Mouse (Mus musculus): ENCODE measurements around the gene Dhx8. TPM values are rescaled to one million over a fixed set of nuclear protein-coding genes. Genes with fewer than 3 reads are reported as not detected.
A peak's percentile ranks its signal among the peaks of the same experiment; 100 is the strongest.

Dhx8 gene
- polyA plus RNA-seq, 1 experiment, result 8.0 TPM

GRCm38 (mm10) chr11:101767326-101767725, 34.6 kb downstream of the Dhx8 start:
- peaks cover 54% of the 10 kb centered on the region for H3K36me3 ChIP-seq (ENCODE audit: control insufficient read depth, insufficient read depth, low read length)
- 84% methylated on average over 5 of the region's 5 CpGs for WGBS
- TF ChIP-seq CTCF (IDR thresholded peaks at IDR 0.05; ENCODE audit: extremely low read depth, insufficient read length, insufficient replicate concordance, low read depth, low read length) (no peak), POLR2A (IDR thresholded peaks at IDR 0.05; ENCODE audit: low read depth, low read length) (no peak)
- H3K27me3 ChIP-seq (ENCODE audit: control insufficient read depth, insufficient read depth, low read length), result no peaks in the 10 kb centered on the region
- no peaks in the 10 kb centered on the region for H3K4me1 ChIP-seq (ENCODE audit: control insufficient read depth, insufficient read depth, insufficient read length, low read length)
- no peak overlapping the region for H3K27ac ChIP-seq (ENCODE audit: insufficient read depth, low read depth, low read length)
- H3K4me3 ChIP-seq (ENCODE audit: low read depth, low read length), result no peak overlapping the region

- no peaks in the 10 kb centered on the region for H3K4me1 ChIP-seq (ENCODE audit: control insufficient read depth, insufficient read depth, insufficient read length, low read length)
- no peaks in the 10 kb centered on the region for H3K27me3 ChIP-seq (ENCODE audit: control insufficient read depth, insufficient read depth, low read length)
- H3K36me3 ChIP-seq (ENCODE audit: control insufficient read depth, insufficient read depth, low read length), result peaks cover 50% of the 10 kb centered on the region
- TF ChIP-seq CTCF (IDR thresholded peaks at IDR 0.05; ENCODE audit: extremely low read depth, insufficient read length, insufficient replicate concordance, low read depth, low read length) (no peak), POLR2A (IDR thresholded peaks at IDR 0.05; ENCODE audit: low read depth, low read length) (no peak)
- H3K27ac ChIP-seq (ENCODE audit: insufficient read depth, low read depth, low read length), result no peak overlapping the region
- no peak overlapping the region for H3K4me3 ChIP-seq (ENCODE audit: low read depth, low read length)
- WGBS, result 86% methylated on average over 6 of the region's 6 CpGs
Measured at GRCm38 (mm10) chr11:101768721-101769120, 36.0 kb downstream of the Dhx8 start.

- 92% methylated on average over 12 of the region's 12 CpGs for WGBS
- no peak overlapping the region for H3K27ac ChIP-seq (ENCODE audit: insufficient read depth, low read depth, low read length)
Measured at GRCm38 (mm10) chr11:101770266-101770665, 37.5 kb downstream of the Dhx8 start.

GRCm38 (mm10) chr11:101772027-101772426, 39.3 kb downstream of the Dhx8 start:
- no peak overlapping the region for H3K4me3 ChIP-seq (ENCODE audit: low read depth, low read length)
- H3K27me3 ChIP-seq (ENCODE audit: control insufficient read depth, insufficient read depth, low read length), result no peaks in the 10 kb centered on the region
- no peak overlapping the region for H3K27ac ChIP-seq (ENCODE audit: insufficient read depth, low read depth, low read length)
- H3K36me3 ChIP-seq (ENCODE audit: control insufficient read depth, insufficient read depth, low read length), result peaks cover 20% of the 10 kb centered on the region
- no peaks in the 10 kb centered on the region for H3K4me1 ChIP-seq (ENCODE audit: control insufficient read depth, insufficient read depth, insufficient read length, low read length)
- TF ChIP-seq POLR2A (IDR thresholded peaks at IDR 0.05; ENCODE audit: low read depth, low read length) (no peak), CTCF (IDR thresholded peaks at IDR 0.05; ENCODE audit: extremely low read depth, insufficient read length, insufficient replicate concordance, low read depth, low read length) (no peak)
- 18% methylated on average over 5 of the region's 5 CpGs for WGBS

More at GRCm38 (mm10) chr11:101770266-101770665, 37.5 kb downstream of the Dhx8 start:
- peaks cover 35% of the 10 kb centered on the region for H3K36me3 ChIP-seq (ENCODE audit: control insufficient read depth, insufficient read depth, low read length)
- no peaks in the 10 kb centered on the region for H3K4me1 ChIP-seq (ENCODE audit: control insufficient read depth, insufficient read depth, insufficient read length, low read length)
- H3K4me3 ChIP-seq (ENCODE audit: low read depth, low read length), result no peak overlapping the region
- TF ChIP-seq CTCF (IDR thresholded peaks at IDR 0.05; ENCODE audit: extremely low read depth, insufficient read length, insufficient replicate concordance, low read depth, low read length), result no peak
- no peak for TF ChIP-seq POLR2A (IDR thresholded peaks at IDR 0.05; ENCODE audit: low read depth, low read length)
- H3K27me3 ChIP-seq (ENCODE audit: control insufficient read depth, insufficient read depth, low read length), result no peaks in the 10 kb centered on the region

- 2% methylated on average over 16 of the region's 16 CpGs for WGBS
- TF ChIP-seq POLR2A (IDR thresholded peaks at IDR 0.05; ENCODE audit: low read depth, low read length), result no peak
- no peak for TF ChIP-seq CTCF (IDR thresholded peaks at IDR 0.05; ENCODE audit: extremely low read depth, insufficient read length, insufficient replicate concordance, low read depth, low read length)
- Histone ChIP-seq H3K4me1 (ENCODE audit: control insufficient read depth, insufficient read depth, insufficient read length, low read length) (no peaks in the 10 kb centered on the region), H3K27ac (ENCODE audit: insufficient read depth, low read depth, low read length) (no peak overlapping the region), H3K36me3 (ENCODE audit: control insufficient read depth, insufficient read depth, low read length) (peaks cover 16% of the 10 kb centered on the region), H3K27me3 (ENCODE audit: control insufficient read depth, insufficient read depth, low read length) (no peaks in the 10 kb centered on the region), H3K4me3 (ENCODE audit: low read depth, low read length) (peak overlapping the region; percentile 49)
Measured at GRCm38 (mm10) chr11:101772449-101772848, 39.7 kb downstream of the Dhx8 start.

GRCm38 (mm10) chr11:101776846-101777245, 44.1 kb downstream of the Dhx8 start:
- Histone ChIP-seq H3K27ac (ENCODE audit: insufficient read depth, low read depth, low read length) (no peak overlapping the region), H3K36me3 (ENCODE audit: control insufficient read depth, insufficient read depth, low read length) (no peaks in the 10 kb centered on the region), H3K4me3 (ENCODE audit: low read depth, low read length) (no peak overlapping the region), H3K27me3 (ENCODE audit: control insufficient read depth, insufficient read depth, low read length) (no peaks in the 10 kb centered on the region), H3K4me1 (ENCODE audit: control insufficient read depth, insufficient read depth, insufficient read length, low read length) (no peaks in the 10 kb centered on the region)
- 75% methylated on average over 4 of the region's 4 CpGs for WGBS
- TF ChIP-seq CTCF (IDR thresholded peaks at IDR 0.05; ENCODE audit: extremely low read depth, insufficient read length, insufficient replicate concordance, low read depth, low read length), result no peak
- TF ChIP-seq POLR2A (IDR thresholded peaks at IDR 0.05; ENCODE audit: low read depth, low read length), result no peak

GRCm38 (mm10) chr11:101783135-101783534, 50.4 kb downstream of the Dhx8 start:
- H3K4me3 ChIP-seq (ENCODE audit: low read depth, low read length), result no peak overlapping the region
- H3K27me3 ChIP-seq (ENCODE audit: control insufficient read depth, insufficient read depth, low read length), result peaks cover 23% of the 10 kb centered on the region
- TF ChIP-seq POLR2A (IDR thresholded peaks at IDR 0.05; ENCODE audit: low read depth, low read length) (no peak), CTCF (IDR thresholded peaks at IDR 0.05; ENCODE audit: extremely low read depth, insufficient read length, insufficient replicate concordance, low read depth, low read length) (no peak)
- H3K36me3 ChIP-seq (ENCODE audit: control insufficient read depth, insufficient read depth, low read length), result no peaks in the 10 kb centered on the region
- 83% methylated on average over 1 of the region's 1 CpGs for WGBS
- peaks cover 8% of the 10 kb centered on the region for H3K4me1 ChIP-seq (ENCODE audit: control insufficient read depth, insufficient read depth, insufficient read length, low read length)
- no peak overlapping the region for H3K27ac ChIP-seq (ENCODE audit: insufficient read depth, low read depth, low read length)
